Mouse (Mus musculus): ENCODE results near the gene Pcgf5.

DNA sequence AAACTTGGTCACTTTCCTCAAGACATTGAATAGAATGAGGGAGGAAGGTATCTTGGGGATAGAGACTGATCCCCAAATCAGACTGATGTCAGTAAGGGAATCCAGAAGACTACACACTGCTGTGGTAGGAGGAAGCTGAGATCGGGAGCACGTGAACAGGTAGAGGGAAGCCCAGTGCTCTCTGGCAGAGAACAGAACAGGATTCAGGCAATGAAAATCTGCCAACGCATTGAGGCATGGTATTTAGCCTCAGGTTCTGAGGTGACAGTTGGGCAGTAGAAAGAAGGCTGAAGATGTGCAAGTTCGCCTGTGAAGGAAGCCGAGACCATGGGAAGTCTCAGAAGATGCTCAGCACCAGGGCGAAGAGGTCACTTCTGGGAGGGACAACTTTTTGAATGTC lies 733 bp upstream of the Pcgf5 start:
- TF ChIP-seq CTCF (IDR thresholded peaks at IDR 0.05; ENCODE audit: control insufficient read depth, insufficient read depth, insufficient read length) (no peak), MYOG (IDR thresholded peaks at IDR 0.05; ENCODE audit: control insufficient read depth, extremely low read depth, insufficient read length) (no peak), USF1 (IDR thresholded peaks at IDR 0.05; ENCODE audit: low read depth) (no peak)

Measured in C2C12 (cell line).